In genomic region chr5:44494133-44494532, GRCm38 (mm10) we compare ENCODE assay signal across 14 mouse cellular contexts.
A peak's percentile ranks its signal among the peaks of the same experiment; 100 is the strongest.
DNase-seq lines count a peak whose midpoint lies in the region; ATAC-seq and TF ChIP-seq lines count a peak whose summit lies in the region.
"Had no signal": no experiment of that assay in that cellular context is flagged by ENCODE, and none has a peak within 500 bp of the region (broad histone marks: within the 10 kb centered on the region; RNA-seq: fewer than 3 reads in every experiment).

No protein-coding gene starts in this region.

- peak overlapping the region; percentile 70 for H3K27ac ChIP-seq in gastrocnemius, adult 2 months
- H3K27ac ChIP-seq in liver, postnatal 0 days (ENCODE audit: low read depth): no peak overlapping the region
- no peak overlapping the region for H3K27ac ChIP-seq in liver, embryonic 12.5 days
- H3K27ac ChIP-seq: layer of hippocampus, adult 2 months; left cerebral cortex, adult 2 months; liver, embryonic 13.5 days had no signal

- DNase-seq in gastrocnemius, adult 2 months: no peak
- no peak for DNase-seq in gastrocnemius, postnatal 4 days (ENCODE audit: low spot score in 2 of 2)
- no peak for DNase-seq in liver, postnatal 0 days
- DNase-seq in heart, postnatal 4 days: peak; percentile 11
- peak; percentile 13 to 27 for DNase-seq in lung, postnatal 4 days
- no peak for DNase-seq in left cerebral cortex, adult 8-10 months (ENCODE audit: low spot score in 2 of 2)
- no peak for DNase-seq in natural killer cell, adult 2 months (ENCODE audit: low spot score in 2 of 2)
- DNase-seq: cerebellum, postnatal 10 days; liver, embryonic 13.5 days had no signal

- 0 out of 2 replicates have a peak, but pooled peaks have one; percentile 27 for ATAC-seq in liver, postnatal 0 days
- ATAC-seq in liver, embryonic 12.5 days: no peak

- peak; percentile 62 for TF ChIP-seq EP300 in liver, postnatal 0 days (IDR thresholded peaks at IDR 0.05; ENCODE audit: low read depth)

- no peak overlapping the region for H3K4me2 ChIP-seq in liver, postnatal 0 days (ENCODE audit: low read depth, low read length)
- H3K4me2 ChIP-seq in liver, embryonic 12.5 days: no peak overlapping the region
- H3K4me2 ChIP-seq: liver, embryonic 13.5 days; midbrain, embryonic 11.5 days had no signal

- no peaks in the 10 kb centered on the region for H3K4me1 ChIP-seq in liver, postnatal 0 days (ENCODE audit: insufficient read depth)
- H3K4me1 ChIP-seq in liver, embryonic 12.5 days: no peaks in the 10 kb centered on the region
- H3K4me1 ChIP-seq: liver, embryonic 13.5 days had no signal

- H3K36me3 ChIP-seq in liver, postnatal 0 days (replicated peaks; ENCODE audit: insufficient read depth, low read length): no peaks in the 10 kb centered on the region
- no peaks in the 10 kb centered on the region for H3K36me3 ChIP-seq in liver, embryonic 12.5 days
- H3K36me3 ChIP-seq: liver, embryonic 13.5 days had no signal

- no peak for TF ChIP-seq CTCF in gastrocnemius, adult 2 months (IDR thresholded peaks at IDR 0.05)
- TF ChIP-seq CTCF in liver, postnatal 0 days (IDR thresholded peaks at IDR 0.05; ENCODE audit: low read depth): no peak

- 59% methylated on average over 9 of the region's 9 CpGs for WGBS in liver, postnatal 0 days (ENCODE audit: insufficient replicate concordance)
- WGBS in liver, embryonic 12.5 days (ENCODE audit: insufficient replicate concordance): 52% methylated on average over 9 of the region's 9 CpGs

- H3K9me3 ChIP-seq in liver, postnatal 0 days (ENCODE audit: low read length): no peaks in the 10 kb centered on the region
- H3K9me3 ChIP-seq in liver, embryonic 12.5 days (replicated peaks): no peaks in the 10 kb centered on the region
- H3K9me3 ChIP-seq: liver, embryonic 13.5 days had no signal

- peak overlapping the region; percentile 40 for H3K4me3 ChIP-seq in gastrocnemius, adult 2 months
- H3K4me3 ChIP-seq in liver, postnatal 0 days (ENCODE audit: low read depth, low read length): no peak overlapping the region
- no peak overlapping the region for H3K4me3 ChIP-seq in liver, embryonic 12.5 days
- H3K4me3 ChIP-seq: layer of hippocampus, adult 2 months; left cerebral cortex, adult 2 months; liver, embryonic 13.5 days; myocyte had no signal

- intact Hi-C loops in gastrocnemius, adult 2 months (cut with DNase I): no loop called here

- no peak overlapping the region for H3K9ac ChIP-seq in liver, postnatal 0 days (replicated peaks)
- no peak overlapping the region for H3K9ac ChIP-seq in liver, embryonic 12.5 days
- H3K9ac ChIP-seq: liver, embryonic 13.5 days had no signal

- no peaks in the 10 kb centered on the region for H3K27me3 ChIP-seq in liver, postnatal 0 days (ENCODE audit: insufficient read depth, low read length)
- H3K27me3 ChIP-seq in liver, embryonic 12.5 days (replicated peaks): no peaks in the 10 kb centered on the region
- H3K27me3 ChIP-seq: liver, embryonic 13.5 days had no signal

Comparison
In these comparisons a context has a peak if more than half of its experiments do, and no peak if none do; other contexts are left out.
1. DNase-seq: peak in heart, postnatal 4 days (single experiment) and lung, postnatal 4 days (2 of 2); none in gastrocnemius, adult 2 months (single experiment), gastrocnemius, postnatal 4 days (0 of 2), liver, postnatal 0 days (single experiment), left cerebral cortex, adult 8-10 months (0 of 2) and natural killer cell, adult 2 months (0 of 2).